Mouse (Mus musculus): ENCODE results near the gene Gm20431. TPM values are rescaled to one million over a fixed set of nuclear protein-coding genes. Genes with fewer than 3 reads are reported as not detected.
"Not testable (repeated sequence)": the region's sequence is repeated elsewhere in the genome, so short reads cannot be mapped to it uniquely, and the experiment has no call there.

The Gm20431 gene
- polyA plus RNA-seq, 1 experiment from 2014 or later = 2.7 TPM

GRCm38 (mm10) chr2:167652694-167653093, 8.6 kb downstream of the Gm20431 start:
- Histone ChIP-seq H3K4me1 (peaks cover 7% of the 10 kb centered on the region; the same call in 1 of the 2 replicates), H3K36me3 (replicated peaks) (peaks cover 82% of the 10 kb centered on the region), H3K4me3 (no peak overlapping the region), H3K9me3 (no peaks in the 10 kb centered on the region), H3K27ac (no peak overlapping the region), H3K27me3 (ENCODE audit: poor library complexity, severe bottlenecking) (no peaks in the 10 kb centered on the region)
- 89% methylated on average over 7 of the region's 7 CpGs for WGBS
- no peak for DNase-seq (ENCODE audit: extremely low spot score, low spot score)

GRCm38 (mm10) chr2:167651622-167652021, 9.7 kb downstream of the Gm20431 start:
- Histone ChIP-seq H3K4me3 (no peak overlapping the region), H3K4me1 (peaks cover 2% of the 10 kb centered on the region; the same call in 1 of the 2 replicates), H3K27ac (no peak overlapping the region; the same call in 1 of the 2 replicates), H3K9me3 (no peaks in the 10 kb centered on the region), H3K27me3 (ENCODE audit: poor library complexity, severe bottlenecking) (no peaks in the 10 kb centered on the region), H3K36me3 (replicated peaks) (peaks cover 80% of the 10 kb centered on the region)
- DNase-seq (ENCODE audit: extremely low spot score, low spot score) = no peak
- WGBS = 85% methylated on average over 9 of the region's 9 CpGs

GRCm38 (mm10) chr2:167649290-167650032, 11.8 kb downstream of the Gm20431 start:
- Histone ChIP-seq H3K9me3 (no peaks in the 10 kb centered on the region), H3K27me3 (ENCODE audit: poor library complexity, severe bottlenecking) (no peaks in the 10 kb centered on the region), H3K4me3 (no peak overlapping the region), H3K36me3 (replicated peaks) (peaks cover 93% of the 10 kb centered on the region), H3K4me1 (no peaks in the 10 kb centered on the region; the same call in 1 of the 2 replicates), H3K27ac (no peak overlapping the region)
- WGBS = 93% methylated on average over 12 of the region's 12 CpGs
- no peak for DNase-seq (ENCODE audit: extremely low spot score, low spot score)

- no peak for DNase-seq (ENCODE audit: extremely low spot score, low spot score)
- no peaks in the 10 kb centered on the region for H3K27me3 ChIP-seq (ENCODE audit: poor library complexity, severe bottlenecking)
- no peaks in the 10 kb centered on the region for H3K4me1 ChIP-seq
- H3K4me3 ChIP-seq = no peak overlapping the region
- H3K9me3 ChIP-seq = no peaks in the 10 kb centered on the region
- WGBS = 74% methylated on average over 4 of the region's 4 CpGs
- H3K36me3 ChIP-seq (replicated peaks) = peaks cover 82% of the 10 kb centered on the region
- no peak overlapping the region for H3K27ac ChIP-seq
These were observed 14.9 kb downstream of the Gm20431 start for GRCm38 (mm10) chr2:167646411-167646810.

- H3K9me3 ChIP-seq; H3K27me3 ChIP-seq (ENCODE audit: poor library complexity, severe bottlenecking); H3K4me1 ChIP-seq; H3K27ac ChIP-seq; H3K4me3 ChIP-seq; DNase-seq (ENCODE audit: extremely low spot score, low spot score): not testable (repeated sequence)
- H3K36me3 ChIP-seq (replicated peaks) = peaks cover 60% of the 10 kb centered on the region
- 91% methylated on average over 13 of the region's 13 CpGs for WGBS
These were observed 17.8 kb downstream of the Gm20431 start for GRCm38 (mm10) chr2:167643356-167644052.

GRCm38 (mm10) chr2:167642164-167642563, 19.1 kb downstream of the Gm20431 start:
- no peak overlapping the region for H3K27ac ChIP-seq
- H3K4me1 ChIP-seq = no peaks in the 10 kb centered on the region
- no peak for DNase-seq (ENCODE audit: extremely low spot score, low spot score)
- H3K36me3 ChIP-seq (replicated peaks) = peaks cover 49% of the 10 kb centered on the region
- WGBS = 92% methylated on average over 6 of the region's 6 CpGs
- H3K4me3 ChIP-seq = no peak overlapping the region
- H3K9me3 ChIP-seq = no peaks in the 10 kb centered on the region
- no peaks in the 10 kb centered on the region for H3K27me3 ChIP-seq (ENCODE audit: poor library complexity, severe bottlenecking)

GRCm38 (mm10) chr2:167641337-167641736, 20.0 kb downstream of the Gm20431 start:
- Histone ChIP-seq H3K27ac (no peak overlapping the region), H3K36me3 (replicated peaks) (peaks cover 40% of the 10 kb centered on the region), H3K9me3 (no peaks in the 10 kb centered on the region), H3K27me3 (ENCODE audit: poor library complexity, severe bottlenecking) (no peaks in the 10 kb centered on the region), H3K4me1 (no peaks in the 10 kb centered on the region), H3K4me3 (no peak overlapping the region)
- 49% methylated on average over 8 of the region's 8 CpGs for WGBS
- DNase-seq (ENCODE audit: extremely low spot score, low spot score) = no peak

GRCm38 (mm10) chr2:167640279-167640678, 21.0 kb downstream of the Gm20431 start:
- no peak overlapping the region for H3K27ac ChIP-seq
- H3K9me3 ChIP-seq = no peaks in the 10 kb centered on the region
- 85% methylated on average over 3 of the region's 3 CpGs for WGBS
- no peaks in the 10 kb centered on the region for H3K4me1 ChIP-seq
- H3K27me3 ChIP-seq (ENCODE audit: poor library complexity, severe bottlenecking) = no peaks in the 10 kb centered on the region
- H3K4me3 ChIP-seq = no peak overlapping the region
- no peak for DNase-seq (ENCODE audit: extremely low spot score, low spot score)
- H3K36me3 ChIP-seq (replicated peaks) = peaks cover 30% of the 10 kb centered on the region

GRCm38 (mm10) chr2:167634865-167635512, 26.3 kb downstream of the Gm20431 start:
- Histone ChIP-seq H3K4me1 (peaks cover 42% of the 10 kb centered on the region), H3K4me3 (peak overlapping the region; percentile 44), H3K9me3 (no peaks in the 10 kb centered on the region), H3K36me3 (replicated peaks) (0 out of 2 replicates have a peak, but pooled peaks cover under 1% of the 10 kb centered on the region), H3K27ac (no peak overlapping the region; the same call in 1 of the 2 replicates), H3K27me3 (ENCODE audit: poor library complexity, severe bottlenecking) (no peaks in the 10 kb centered on the region)
- DNase-seq (ENCODE audit: extremely low spot score, low spot score) = no peak
- WGBS = 77% methylated on average over 7 of the region's 7 CpGs

- H3K27me3 ChIP-seq (ENCODE audit: poor library complexity, severe bottlenecking) = no peaks in the 10 kb centered on the region
- peak overlapping the region; percentile 81 for H3K27ac ChIP-seq
- peak overlapping the region; percentile 44 for H3K4me3 ChIP-seq
- H3K9me3 ChIP-seq = no peaks in the 10 kb centered on the region
- DNase-seq (ENCODE audit: extremely low spot score, low spot score) = peak; percentile 97
- H3K4me1 ChIP-seq = peaks cover 48% of the 10 kb centered on the region
- peaks cover 6% of the 10 kb centered on the region; the same call in 1 of the 2 replicates for H3K36me3 ChIP-seq (replicated peaks)
- under 1% methylated on average over 15 of the region's 15 CpGs for WGBS
These were observed 26.9 kb downstream of the Gm20431 start for GRCm38 (mm10) chr2:167634338-167634770.

GRCm38 (mm10) chr2:167633537-167633872, 27.8 kb downstream of the Gm20431 start:
- Histone ChIP-seq H3K4me3 (no peak overlapping the region), H3K4me1 (peaks cover 57% of the 10 kb centered on the region)
- WGBS = 90% methylated on average over 6 of the region's 6 CpGs

GRCm38 (mm10) chr2:167632731-167633536, 28.4 kb downstream of the Gm20431 start:
- no peak for DNase-seq (ENCODE audit: extremely low spot score, low spot score)
- peaks cover 21% of the 10 kb centered on the region for H3K36me3 ChIP-seq (replicated peaks)
- H3K27ac ChIP-seq = peak overlapping the region; percentile 99
- no peaks in the 10 kb centered on the region for H3K9me3 ChIP-seq
- WGBS = 86% methylated on average over 12 of the region's 12 CpGs
- peak overlapping the region; percentile 89 for H3K4me3 ChIP-seq
- H3K27me3 ChIP-seq (ENCODE audit: poor library complexity, severe bottlenecking) = no peaks in the 10 kb centered on the region
- peaks cover 62% of the 10 kb centered on the region for H3K4me1 ChIP-seq

More at GRCm38 (mm10) chr2:167633537-167633872, 27.8 kb downstream of the Gm20431 start:
- H3K36me3 ChIP-seq (replicated peaks) = peaks cover 15% of the 10 kb centered on the region
- peak overlapping the region; percentile 45 for H3K27ac ChIP-seq
- no peak for DNase-seq (ENCODE audit: extremely low spot score, low spot score)
- no peaks in the 10 kb centered on the region for H3K27me3 ChIP-seq (ENCODE audit: poor library complexity, severe bottlenecking)
- H3K9me3 ChIP-seq = no peaks in the 10 kb centered on the region

Data from forebrain, embryonic 10.5 days (tissue).